Mouse (Mus musculus) forebrain, embryonic 14.5 days (tissue): ENCODE data around the gene Eefsec. TPM values are rescaled to one million over a fixed set of nuclear protein-coding genes. Genes with fewer than 3 reads are reported as not detected.

Source experiments
- ATAC-seq: fragments of 200-750 bp; cut with Nextera tagmentation; 2 replicates; pipeline ENCODE4 v1.8.0; 2017; ENCODE audit warnings: mild to moderate bottlenecking, moderate library complexity
- DNase-seq: peaks from one replicate; pipeline ENCODE4 v3.0.0-alpha.2; 2015; ENCODE audit warnings: low spot score
- H3K27ac ChIP-seq: fragments of 300-500 bp; sonication (generic); 2 replicates; pipeline ENCODE4 v1.5.1; 2014; ENCODE audit warnings: low read depth, mild to moderate bottlenecking, control low read depth, low read length, moderate library complexity
- H3K27me3 ChIP-seq: fragments of 300-500 bp; sonication (generic); replicated peaks from 2 replicates; pipeline ENCODE4 v1.6.1; 2014; ENCODE audit warnings: low read length, control low read depth, mixed read lengths; ENCODE audit not compliant: control insufficient read depth, insufficient read depth
- H3K36me3 ChIP-seq: fragments of 300-500 bp; sonication (generic); 2 replicates; pipeline ENCODE4 v1.6.1; 2014; ENCODE audit warnings: low read length, control low read depth; ENCODE audit not compliant: control insufficient read depth, insufficient read depth
- H3K4me1 ChIP-seq: fragments of 300-500 bp; sonication (generic); 2 replicates; pipeline ENCODE4 v1.6.1; 2014; ENCODE audit warnings: antibody characterized with exemption, low read length, control low read depth; ENCODE audit not compliant: control insufficient read depth, insufficient read depth
- H3K4me2 ChIP-seq: fragments of 300-500 bp; sonication (generic); 2 replicates; pipeline ENCODE4 v1.6.1; 2014; ENCODE audit warnings: mild to moderate bottlenecking, control low read depth, low read length
- H3K4me3 ChIP-seq: fragments of 300-500 bp; sonication (generic); 2 replicates; pipeline ENCODE4 v1.5.1; 2014; ENCODE audit warnings: low read depth, low read length, control low read depth
- H3K9ac ChIP-seq: fragments of 300-500 bp; sonication (generic); 2 replicates; pipeline ENCODE4 v1.6.1; 2014; ENCODE audit warnings: mild to moderate bottlenecking, low read length, control low read depth, moderate library complexity
- H3K9me3 ChIP-seq: fragments of 300-500 bp; sonication (generic); replicated peaks from 2 replicates; pipeline ENCODE4 v1.6.1; 2016; ENCODE audit warnings: low read length, control low read depth, mixed read lengths; ENCODE audit not compliant: control insufficient read depth
- WGBS: fragments of 180-500 bp; shearing (Covaris S2); extraction: QIAGEN DNeasy Blood & Tissue Kit; methylation state at CpG from one replicate; pipeline ENCODE4 v1.1.7; 2014; 5-methylcytosine and 5-hydroxymethylcytosine counted together
- polyA plus RNA-seq: library from polyadenylated mRNA; unstranded; fragments of >200 nt; fragmentation: Nextera tagmentation; extraction: Ambion mirVana; gene quantifications from 2 replicates; pipeline ENCODE4 v1.2.1, GENCODE M21; 2014

The Eefsec gene
- polyA plus RNA-seq, 1 experiment from 2014 or later = 33.1 TPM

GRCm38 (mm10) chr6:88363475-88364012 lies 82.8 kb downstream of the Eefsec start:
- H3K27ac ChIP-seq = no peak overlapping the region
- DNase-seq = no peak
- no peaks in the 10 kb centered on the region for H3K27me3 ChIP-seq
- ATAC-seq = no peak
- no peak overlapping the region for H3K9ac ChIP-seq
- no peak overlapping the region for H3K4me3 ChIP-seq
- H3K4me1 ChIP-seq = no peaks in the 10 kb centered on the region
- H3K4me2 ChIP-seq = no peak overlapping the region
- H3K9me3 ChIP-seq = no peaks in the 10 kb centered on the region
- WGBS = 75% methylated on average over 1 of the region's 1 CpGs
- no peaks in the 10 kb centered on the region for H3K36me3 ChIP-seq

- Histone ChIP-seq H3K27ac (no peak overlapping the region), H3K9me3 (no peaks in the 10 kb centered on the region), H3K4me3 (no peak overlapping the region), H3K4me2 (no peak overlapping the region), H3K4me1 (no peaks in the 10 kb centered on the region), H3K9ac (no peak overlapping the region), H3K27me3 (no peaks in the 10 kb centered on the region), H3K36me3 (no peaks in the 10 kb centered on the region)
- ATAC-seq (no peak), DNase-seq (no peak)
- 90% methylated on average over 1 of the region's 1 CpGs for WGBS
Observed at GRCm38 (mm10) chr6:88361096-88361495, 85.2 kb downstream of the Eefsec start.

- Histone ChIP-seq H3K4me3 (no peak overlapping the region), H3K36me3 (no peaks in the 10 kb centered on the region), H3K4me1 (no peaks in the 10 kb centered on the region), H3K27ac (no peak overlapping the region), H3K9me3 (no peaks in the 10 kb centered on the region), H3K27me3 (no peaks in the 10 kb centered on the region), H3K4me2 (no peak overlapping the region), H3K9ac (no peak overlapping the region)
- DNase-seq (no peak), ATAC-seq (no peak)
Observed at GRCm38 (mm10) chr6:88358210-88358609, 88.1 kb downstream of the Eefsec start.

GRCm38 (mm10) chr6:88355866-88356265 lies 90.5 kb downstream of the Eefsec start:
- Histone ChIP-seq H3K4me3 (no peak overlapping the region), H3K4me2 (no peak overlapping the region), H3K4me1 (no peaks in the 10 kb centered on the region), H3K36me3 (no peaks in the 10 kb centered on the region), H3K9me3 (no peaks in the 10 kb centered on the region), H3K27me3 (no peaks in the 10 kb centered on the region), H3K27ac (no peak overlapping the region), H3K9ac (no peak overlapping the region)
- WGBS = 92% methylated on average over 3 of the region's 3 CpGs
- ATAC-seq (no peak), DNase-seq (no peak)

GRCm38 (mm10) chr6:88352541-88352940 lies 93.8 kb downstream of the Eefsec start:
- H3K27me3 ChIP-seq = no peaks in the 10 kb centered on the region
- DNase-seq = no peak
- WGBS = 77% methylated on average over 4 of the region's 4 CpGs

GRCm38 (mm10) chr6:88346776-88347175 lies 99.6 kb downstream of the Eefsec start:
- H3K4me2 ChIP-seq = no peak overlapping the region
- no peaks in the 10 kb centered on the region for H3K27me3 ChIP-seq
- WGBS = 94% methylated on average over 1 of the region's 1 CpGs
- peaks cover 29% of the 10 kb centered on the region for H3K4me1 ChIP-seq
- H3K9me3 ChIP-seq = no peaks in the 10 kb centered on the region
- ATAC-seq (no peak), DNase-seq (no peak)
- H3K4me3 ChIP-seq = no peak overlapping the region
- no peak overlapping the region for H3K27ac ChIP-seq
- no peak overlapping the region for H3K9ac ChIP-seq
- H3K36me3 ChIP-seq = peaks cover 6% of the 10 kb centered on the region; the same call in 1 of the 2 replicates

More at GRCm38 (mm10) chr6:88352541-88352940, 93.8 kb downstream of the Eefsec start:
- no peak overlapping the region for H3K4me3 ChIP-seq
- H3K9me3 ChIP-seq = no peaks in the 10 kb centered on the region
- no peak overlapping the region for H3K4me2 ChIP-seq
- peaks cover 6% of the 10 kb centered on the region; the same call in 1 of the 2 replicates for H3K36me3 ChIP-seq
- H3K4me1 ChIP-seq = no peaks in the 10 kb centered on the region
- H3K27ac ChIP-seq = no peak overlapping the region
- H3K9ac ChIP-seq = no peak overlapping the region
- ATAC-seq = no peak

GRCm38 (mm10) chr6:88345311-88345710 lies 101.0 kb downstream of the Eefsec start:
- DNase-seq = no peak
- Histone ChIP-seq H3K36me3 (peaks cover 6% of the 10 kb centered on the region; the same call in 1 of the 2 replicates), H3K9me3 (no peaks in the 10 kb centered on the region), H3K4me3 (no peak overlapping the region), H3K4me2 (no peak overlapping the region), H3K9ac (no peak overlapping the region), H3K27ac (no peak overlapping the region), H3K4me1 (peaks cover 29% of the 10 kb centered on the region), H3K27me3 (no peaks in the 10 kb centered on the region)
- WGBS = 46% methylated on average over 2 of the region's 2 CpGs
- ATAC-seq = no peak

- H3K27ac ChIP-seq = peak overlapping the region; percentile 77
- peak overlapping the region; percentile 41 for H3K9ac ChIP-seq
- 17% methylated on average over 7 of the region's 7 CpGs for WGBS
- H3K36me3 ChIP-seq = no peaks in the 10 kb centered on the region
- peak overlapping the region; percentile 29; the same call in 1 of the 2 replicates for H3K4me2 ChIP-seq
- no peak overlapping the region for H3K4me3 ChIP-seq
- no peaks in the 10 kb centered on the region for H3K27me3 ChIP-seq
- ATAC-seq = peak; percentile 97
- H3K4me1 ChIP-seq = peaks cover 29% of the 10 kb centered on the region
- H3K9me3 ChIP-seq = no peaks in the 10 kb centered on the region
- DNase-seq = peak; percentile 95
Observed at GRCm38 (mm10) chr6:88343485-88344450, 102.6 kb downstream of the Eefsec start.

GRCm38 (mm10) chr6:88342965-88343364 lies 103.4 kb downstream of the Eefsec start:
- Histone ChIP-seq H3K36me3 (no peaks in the 10 kb centered on the region), H3K9me3 (no peaks in the 10 kb centered on the region), H3K27ac (peak overlapping the region; percentile 77), H3K9ac (peak overlapping the region; percentile 41; the same call in 1 of the 2 replicates), H3K27me3 (no peaks in the 10 kb centered on the region), H3K4me3 (no peak overlapping the region), H3K4me2 (no peak overlapping the region), H3K4me1 (peaks cover 29% of the 10 kb centered on the region)
- peak; percentile 60 for ATAC-seq
- DNase-seq = no peak
- 78% methylated on average over 3 of the region's 3 CpGs for WGBS
